In the genomic region with DNA sequence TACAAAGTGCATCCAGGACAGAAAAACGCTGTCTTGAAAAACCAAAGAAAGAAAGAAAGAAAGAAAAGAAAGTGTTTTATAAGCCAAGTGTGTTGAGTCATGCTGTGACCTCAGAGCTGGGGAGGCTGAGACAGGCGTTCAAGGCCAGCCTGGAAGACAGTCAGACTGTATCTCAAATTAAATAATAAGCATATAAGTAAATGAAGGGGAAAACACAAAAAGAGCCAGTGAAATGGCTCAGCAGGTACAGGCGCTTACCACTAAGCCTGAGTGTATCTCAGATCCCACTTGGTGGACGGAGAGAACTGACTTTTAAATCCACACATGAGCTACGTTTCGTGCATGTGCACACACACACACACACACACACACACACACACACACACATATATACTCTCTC, we compare ENCODE assay signal across 11 mouse cellular contexts. TPM values are rescaled to one million over a fixed set of nuclear protein-coding genes. Genes with fewer than 3 reads are reported as not detected.
DNase-seq lines count a peak whose midpoint lies in the region; ATAC-seq lines count a peak whose summit lies in the region.
"Had no signal": no experiment of that assay in that cellular context is flagged by ENCODE, and none has a peak within 500 bp of the region (broad histone marks: within the 10 kb centered on the region; RNA-seq: fewer than 3 reads in every experiment).

No protein-coding gene starts in this region.

- H3K27ac ChIP-seq in heart, embryonic 11.5 days (ENCODE audit: low read depth, low read length), result no peak overlapping the region
- H3K27ac ChIP-seq in lung, embryonic 16.5 days (ENCODE audit: low read length), result no peak overlapping the region
- no peak overlapping the region for H3K27ac ChIP-seq in intestine, embryonic 16.5 days (ENCODE audit: low read length)
- H3K27ac ChIP-seq in stomach, embryonic 16.5 days (ENCODE audit: low read length), result no peak overlapping the region
- H3K27ac ChIP-seq: neural tube, embryonic 13.5 days had no signal

- no peaks in the 10 kb centered on the region for H3K36me3 ChIP-seq in heart, embryonic 11.5 days (ENCODE audit: control insufficient read depth, insufficient read depth, low read length)
- H3K36me3 ChIP-seq in lung, embryonic 16.5 days (ENCODE audit: control insufficient read depth, insufficient read depth, low read length), result peaks cover 3% of the 10 kb centered on the region; the same call in 1 of the 2 replicates
- peaks cover 4% of the 10 kb centered on the region; the same call in 1 of the 2 replicates for H3K36me3 ChIP-seq in intestine, embryonic 16.5 days (ENCODE audit: control insufficient read depth, insufficient read depth, low read length)
- no peaks in the 10 kb centered on the region for H3K36me3 ChIP-seq in stomach, embryonic 16.5 days (ENCODE audit: control insufficient read depth, insufficient read depth, low read length)
- H3K36me3 ChIP-seq: neural tube, embryonic 13.5 days had no signal

- peaks cover 5% of the 10 kb centered on the region for H3K4me1 ChIP-seq in heart, embryonic 11.5 days (ENCODE audit: control insufficient read depth, insufficient read depth, low read length)
- peaks cover 13% of the 10 kb centered on the region for H3K4me1 ChIP-seq in lung, embryonic 16.5 days (replicated peaks; ENCODE audit: control insufficient read depth, insufficient read depth, low read length)
- peaks cover 10% of the 10 kb centered on the region for H3K4me1 ChIP-seq in intestine, embryonic 16.5 days (ENCODE audit: control insufficient read depth, insufficient read depth, low read length)
- 0 out of 2 replicates have a peak, but pooled peaks cover 6% of the 10 kb centered on the region for H3K4me1 ChIP-seq in stomach, embryonic 16.5 days (ENCODE audit: control insufficient read depth, insufficient read depth, low read length)

- no peak for DNase-seq in heart, postnatal 4 days
- no peak for DNase-seq in lung, postnatal 10 days
- DNase-seq in spleen, postnatal 36 days (ENCODE audit: low spot score in 2 of 2), result no peak
- no peak for DNase-seq in ovary, postnatal 36 days (ENCODE audit: low spot score)

- no peak overlapping the region for H3K9ac ChIP-seq in heart, embryonic 11.5 days (ENCODE audit: low read depth, low read length)
- no peak overlapping the region for H3K9ac ChIP-seq in lung, embryonic 16.5 days (ENCODE audit: low read length)
- no peak overlapping the region for H3K9ac ChIP-seq in intestine, embryonic 16.5 days (ENCODE audit: low read depth, low read length)
- no peak overlapping the region for H3K9ac ChIP-seq in stomach, embryonic 16.5 days (ENCODE audit: low read length)
- H3K9ac ChIP-seq: neural tube, embryonic 13.5 days had no signal

- H3K4me2 ChIP-seq in heart, embryonic 11.5 days, result peak overlapping the region; percentile 81; the same call in 1 of the 2 replicates
- peak overlapping the region; percentile 74 for H3K4me2 ChIP-seq in lung, embryonic 16.5 days (ENCODE audit: low read depth, low read length)
- H3K4me2 ChIP-seq in intestine, embryonic 16.5 days (ENCODE audit: low read depth, low read length), result peak overlapping the region; percentile 73
- peak overlapping the region; percentile 67 for H3K4me2 ChIP-seq in stomach, embryonic 16.5 days (ENCODE audit: low read depth, low read length)

- WGBS in heart, embryonic 11.5 days (ENCODE audit: insufficient replicate concordance), result 86% methylated on average over 6 of the region's 6 CpGs
- WGBS in lung, embryonic 16.5 days, result 88% methylated on average over 6 of the region's 6 CpGs
- WGBS in intestine, embryonic 16.5 days, result 92% methylated on average over 6 of the region's 6 CpGs
- 89% methylated on average over 6 of the region's 6 CpGs for WGBS in stomach, embryonic 16.5 days

- H3K27me3 ChIP-seq in heart, embryonic 11.5 days (ENCODE audit: control insufficient read depth, insufficient read depth, low read length), result no peaks in the 10 kb centered on the region
- H3K27me3 ChIP-seq in lung, embryonic 16.5 days (ENCODE audit: control insufficient read depth, insufficient read depth, low read depth, low read length), result no peaks in the 10 kb centered on the region
- H3K27me3 ChIP-seq in intestine, embryonic 16.5 days (replicated peaks; ENCODE audit: control insufficient read depth, insufficient read depth, low read length), result no peaks in the 10 kb centered on the region
- H3K27me3 ChIP-seq in stomach, embryonic 16.5 days (ENCODE audit: control insufficient read depth, insufficient read depth, low read length), result no peaks in the 10 kb centered on the region
- H3K27me3 ChIP-seq: neural tube, embryonic 13.5 days had no signal

- H3K9me3 ChIP-seq in heart, embryonic 11.5 days (replicated peaks; ENCODE audit: control insufficient read depth, low read length), result no peaks in the 10 kb centered on the region
- no peaks in the 10 kb centered on the region for H3K9me3 ChIP-seq in lung, embryonic 16.5 days (ENCODE audit: control insufficient read depth, low read length)
- no peaks in the 10 kb centered on the region for H3K9me3 ChIP-seq in intestine, embryonic 16.5 days (ENCODE audit: control insufficient read depth, low read length)
- H3K9me3 ChIP-seq in stomach, embryonic 16.5 days (replicated peaks; ENCODE audit: control insufficient read depth, low read length), result no peaks in the 10 kb centered on the region
- H3K9me3 ChIP-seq: neural tube, embryonic 13.5 days had no signal

- no peak for ATAC-seq in heart, embryonic 11.5 days (replicated peaks; ENCODE audit: insufficient number of reproducible peaks, low FRiP score, low TSS enrichment)
- no peak for ATAC-seq in lung, embryonic 16.5 days (ENCODE audit: low read depth)
- no peak for ATAC-seq in intestine, embryonic 16.5 days
- no peak for ATAC-seq in stomach, embryonic 16.5 days (ENCODE audit: insufficient read depth, low FRiP score)

- no peak overlapping the region for H3K4me3 ChIP-seq in heart, embryonic 11.5 days (ENCODE audit: low read depth, low read length)
- H3K4me3 ChIP-seq in lung, embryonic 16.5 days (ENCODE audit: low read length), result no peak overlapping the region; the same call in 1 of the 2 replicates
- H3K4me3 ChIP-seq in intestine, embryonic 16.5 days (ENCODE audit: low read length), result 0 out of 2 replicates have a peak overlapping the region, but pooled peaks have one; percentile 92
- H3K4me3 ChIP-seq in stomach, embryonic 16.5 days (replicated peaks; ENCODE audit: low read length), result peak overlapping the region; percentile 85; the same call in 1 of the 2 replicates

RNA-seq across cellular contexts. Expression of a gene that starts 1.8 kb away (rescaled TPM):
- polyA plus RNA-seq in heart, embryonic 11.5 days (2014; fragmentation: Nextera tagmentation; extraction: Ambion mirVana), result 224 and 240 TPM in 2 replicates
- 100 to 1,000 TPM; 114 to 125 TPM for total RNA-seq in heart, postnatal 4 days (2021)
- 408 and 412 TPM in 2 replicates for polyA plus RNA-seq in lung, embryonic 16.5 days (2015; fragmentation: Nextera tagmentation; extraction: Ambion mirVana)
- polyA plus RNA-seq in intestine, embryonic 16.5 days (2015; fragmentation: Nextera tagmentation; extraction: Ambion mirVana), result 385 and 440 TPM in 2 replicates
- polyA plus RNA-seq in stomach, embryonic 16.5 days (2015; fragmentation: Nextera tagmentation; extraction: Ambion mirVana), result 368 and 395 TPM in 2 replicates

RNA-seq across cellular contexts. Expression of a gene that starts 11.2 kb away (rescaled TPM):
- polyA plus RNA-seq in heart, embryonic 11.5 days (2014; fragmentation: Nextera tagmentation; extraction: Ambion mirVana), result 0.14 TPM in 1 of 2 replicates, not detected in the other
- not detected for total RNA-seq in heart, postnatal 4 days (2021)
- polyA plus RNA-seq in lung, embryonic 16.5 days (2015; fragmentation: Nextera tagmentation; extraction: Ambion mirVana), result 0.11 TPM in 1 of 2 replicates, not detected in the other
- polyA plus RNA-seq in intestine, embryonic 16.5 days (2015; fragmentation: Nextera tagmentation; extraction: Ambion mirVana), result not detected in 2 replicates
- 0.12 TPM in 2 replicates for polyA plus RNA-seq in stomach, embryonic 16.5 days (2015; fragmentation: Nextera tagmentation; extraction: Ambion mirVana)
- total RNA-seq: ES-E14 had no signal
- polyA plus RNA-seq: limb, embryonic 11.5 days; neural tube, embryonic 13.5 days had no signal

RNA-seq across cellular contexts. Expression of a gene that starts 31.1 kb away (rescaled TPM):
- polyA plus RNA-seq in heart, embryonic 11.5 days (2014; fragmentation: Nextera tagmentation; extraction: Ambion mirVana), result 7.0 and 7.7 TPM in 2 replicates
- total RNA-seq in heart, postnatal 4 days (2021), result 10 to 100 TPM; 12.2 TPM
- polyA plus RNA-seq in lung, embryonic 16.5 days (2015; fragmentation: Nextera tagmentation; extraction: Ambion mirVana), result 8.9 and 9.5 TPM in 2 replicates
- 7.0 and 7.6 TPM in 2 replicates for polyA plus RNA-seq in intestine, embryonic 16.5 days (2015; fragmentation: Nextera tagmentation; extraction: Ambion mirVana)
- polyA plus RNA-seq in stomach, embryonic 16.5 days (2015; fragmentation: Nextera tagmentation; extraction: Ambion mirVana), result 8.8 and 9.7 TPM in 2 replicates

RNA-seq across cellular contexts. Expression of a gene that starts 36.7 kb away (rescaled TPM):
- polyA plus RNA-seq in heart, embryonic 11.5 days (2014; fragmentation: Nextera tagmentation; extraction: Ambion mirVana), result not detected in 2 replicates
- total RNA-seq in heart, postnatal 4 days (2021), result not detected
- not detected in 2 replicates for polyA plus RNA-seq in lung, embryonic 16.5 days (2015; fragmentation: Nextera tagmentation; extraction: Ambion mirVana)
- polyA plus RNA-seq in intestine, embryonic 16.5 days (2015; fragmentation: Nextera tagmentation; extraction: Ambion mirVana), result 0.07 TPM in 1 of 2 replicates, not detected in the other
- not detected in 2 replicates for polyA plus RNA-seq in stomach, embryonic 16.5 days (2015; fragmentation: Nextera tagmentation; extraction: Ambion mirVana)
- polyA plus RNA-seq: limb, embryonic 11.5 days; neural tube, embryonic 13.5 days had no signal

RNA-seq across cellular contexts. Expression of a gene that starts 36.8 kb away (rescaled TPM):
- polyA plus RNA-seq in heart, embryonic 11.5 days (2014; fragmentation: Nextera tagmentation; extraction: Ambion mirVana), result not detected in 2 replicates
- not detected for total RNA-seq in heart, postnatal 4 days (2021)
- not detected in 2 replicates for polyA plus RNA-seq in lung, embryonic 16.5 days (2015; fragmentation: Nextera tagmentation; extraction: Ambion mirVana)
- polyA plus RNA-seq in intestine, embryonic 16.5 days (2015; fragmentation: Nextera tagmentation; extraction: Ambion mirVana), result not detected in 2 replicates
- polyA plus RNA-seq in stomach, embryonic 16.5 days (2015; fragmentation: Nextera tagmentation; extraction: Ambion mirVana), result not detected in 2 replicates
- polyA plus RNA-seq: limb, embryonic 11.5 days; neural tube, embryonic 13.5 days had no signal

Comparison
In these comparisons a context has a peak if more than half of its experiments do, and no peak if none do; other contexts are left out.
1. H3K4me3 ChIP-seq: peak in intestine, embryonic 16.5 days (single experiment) and stomach, embryonic 16.5 days (single experiment); none in heart, embryonic 11.5 days (single experiment) and lung, embryonic 16.5 days (single experiment).
2. Peak in every context shown above with its lines, with median percentiles within 50 percentile points of each other: H3K4me2 ChIP-seq.